Mouse (Mus musculus) midbrain, embryonic 16.5 days (tissue): ENCODE data around the gene Dnajb4. TPM values are rescaled to one million over a fixed set of nuclear protein-coding genes. Genes with fewer than 3 reads are reported as not detected.
"Not testable (repeated sequence)": the region's sequence is repeated elsewhere in the genome, so short reads cannot be mapped to it uniquely, and the experiment has no call there.

Experiments
- ATAC-seq: fragments of 200-750 bp; cut with Nextera tagmentation; 2 replicates; pipeline ENCODE4 v1.8.0; 2017; ENCODE audit warnings: moderate TSS enrichment
- H3K27ac ChIP-seq: fragments of 300-500 bp; sonication (generic); 2 replicates; pipeline ENCODE4 v1.5.1; 2014; ENCODE audit warnings: mild to moderate bottlenecking, low read length, mixed read lengths
- H3K27me3 ChIP-seq: fragments of 300-500 bp; sonication (generic); 2 replicates; pipeline ENCODE4 v1.6.1; 2014; ENCODE audit warnings: low read depth, low read length, mixed read lengths; ENCODE audit not compliant: control insufficient read depth, insufficient read depth
- H3K36me3 ChIP-seq: fragments of 300-500 bp; sonication (generic); 2 replicates; pipeline ENCODE4 v1.6.1; 2014; ENCODE audit warnings: mild to moderate bottlenecking, low read length, moderate library complexity, mixed read lengths; ENCODE audit not compliant: control insufficient read depth, insufficient read depth
- H3K4me1 ChIP-seq: fragments of 300-500 bp; sonication (generic); 2 replicates; pipeline ENCODE4 v1.6.1; 2014; ENCODE audit warnings: mild to moderate bottlenecking, low read length, mixed read lengths; ENCODE audit not compliant: control insufficient read depth, insufficient read depth
- H3K4me2 ChIP-seq: fragments of 300-500 bp; sonication (generic); 2 replicates; pipeline ENCODE4 v1.6.1; 2014; ENCODE audit warnings: mild to moderate bottlenecking, low read length, mixed read lengths
- H3K4me3 ChIP-seq: fragments of 300-500 bp; sonication (generic); 2 replicates; pipeline ENCODE4 v1.5.1; 2014; ENCODE audit warnings: low read depth, mild to moderate bottlenecking, low read length, moderate library complexity, mixed read lengths
- H3K9ac ChIP-seq: fragments of 300-500 bp; sonication (generic); 2 replicates; pipeline ENCODE4 v1.6.1; 2014; ENCODE audit warnings: low read depth, low read length, mixed read lengths
- H3K9me3 ChIP-seq: fragments of 300-500 bp; sonication (generic); replicated peaks from 2 replicates; pipeline ENCODE4 v1.6.1; 2014; ENCODE audit warnings: mild to moderate bottlenecking, low read length, mixed read lengths; ENCODE audit not compliant: control insufficient read depth, poor library complexity, severe bottlenecking
- WGBS: fragments of 180-500 bp; shearing (Covaris S2); extraction: QIAGEN DNeasy Blood & Tissue Kit; methylation state at CpG from one replicate; pipeline ENCODE4 v1.1.7; 2014; 5-methylcytosine and 5-hydroxymethylcytosine counted together
- polyA plus RNA-seq: library from polyadenylated mRNA; unstranded; fragments of >200 nt; fragmentation: Nextera tagmentation; extraction: Ambion mirVana; gene quantifications from 2 replicates; pipeline ENCODE4 v1.2.1, GENCODE M21; 2015

Gene Dnajb4
- polyA plus RNA-seq, 1 experiment from 2014 or later, result 48.8 TPM

DNA sequence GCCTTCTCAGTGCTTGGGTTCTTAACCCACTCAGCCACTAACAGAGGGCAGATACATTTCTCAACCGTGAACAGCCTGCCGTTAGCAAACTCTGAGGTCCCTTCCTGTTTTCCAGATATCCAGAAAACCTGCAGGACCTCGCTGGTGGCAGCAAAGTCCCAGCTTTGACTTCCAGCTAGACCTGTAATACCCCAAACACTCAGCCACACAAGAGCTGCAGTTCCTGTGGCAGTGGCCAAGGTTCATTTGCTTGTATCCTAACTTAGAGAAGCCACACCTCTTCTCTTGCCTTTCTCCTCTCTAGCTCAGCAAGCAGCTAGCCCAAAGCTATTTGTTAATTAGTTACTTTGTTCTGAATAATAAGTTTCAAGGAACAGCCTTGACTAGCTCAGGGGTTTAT is 60.2 kb downstream of the Dnajb4 start:
- no peak for ATAC-seq
- no peaks in the 10 kb centered on the region for H3K9me3 ChIP-seq
- H3K4me1 ChIP-seq, result no peaks in the 10 kb centered on the region
- H3K27me3 ChIP-seq, result no peaks in the 10 kb centered on the region
- 76% methylated on average over 3 of the region's 3 CpGs for WGBS
- H3K4me3 ChIP-seq, result no peak overlapping the region
- H3K4me2 ChIP-seq, result no peak overlapping the region
- H3K36me3 ChIP-seq, result no peaks in the 10 kb centered on the region
- no peak overlapping the region for H3K27ac ChIP-seq
- no peak overlapping the region for H3K9ac ChIP-seq

DNA sequence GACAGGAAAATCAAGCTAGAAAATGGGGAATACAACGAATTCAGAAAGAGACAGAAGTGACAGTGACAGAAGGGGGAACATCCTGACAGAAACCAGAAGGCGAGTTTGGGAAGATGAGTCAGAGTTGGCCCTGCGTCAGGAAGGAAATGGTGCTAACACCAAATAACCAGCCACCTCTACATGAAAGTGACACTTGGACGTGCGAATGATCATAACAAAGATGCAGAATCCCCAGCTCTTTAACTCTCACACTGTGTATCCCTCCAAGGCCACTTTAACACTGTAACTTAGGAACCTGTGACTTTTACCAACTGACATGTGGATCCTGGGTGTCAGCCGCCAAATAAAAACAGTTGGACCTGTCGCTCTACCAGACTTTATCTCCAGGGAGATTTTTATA is 60.7 kb downstream of the Dnajb4 start:
- H3K4me1 ChIP-seq, result no peaks in the 10 kb centered on the region
- no peak overlapping the region for H3K27ac ChIP-seq
- no peak overlapping the region for H3K9ac ChIP-seq
- H3K9me3 ChIP-seq, result no peaks in the 10 kb centered on the region
- no peak overlapping the region for H3K4me2 ChIP-seq
- H3K27me3 ChIP-seq, result no peaks in the 10 kb centered on the region
- no peak overlapping the region for H3K4me3 ChIP-seq
- 80% methylated on average over 7 of the region's 7 CpGs for WGBS
- no peak for ATAC-seq
- no peaks in the 10 kb centered on the region for H3K36me3 ChIP-seq

DNA sequence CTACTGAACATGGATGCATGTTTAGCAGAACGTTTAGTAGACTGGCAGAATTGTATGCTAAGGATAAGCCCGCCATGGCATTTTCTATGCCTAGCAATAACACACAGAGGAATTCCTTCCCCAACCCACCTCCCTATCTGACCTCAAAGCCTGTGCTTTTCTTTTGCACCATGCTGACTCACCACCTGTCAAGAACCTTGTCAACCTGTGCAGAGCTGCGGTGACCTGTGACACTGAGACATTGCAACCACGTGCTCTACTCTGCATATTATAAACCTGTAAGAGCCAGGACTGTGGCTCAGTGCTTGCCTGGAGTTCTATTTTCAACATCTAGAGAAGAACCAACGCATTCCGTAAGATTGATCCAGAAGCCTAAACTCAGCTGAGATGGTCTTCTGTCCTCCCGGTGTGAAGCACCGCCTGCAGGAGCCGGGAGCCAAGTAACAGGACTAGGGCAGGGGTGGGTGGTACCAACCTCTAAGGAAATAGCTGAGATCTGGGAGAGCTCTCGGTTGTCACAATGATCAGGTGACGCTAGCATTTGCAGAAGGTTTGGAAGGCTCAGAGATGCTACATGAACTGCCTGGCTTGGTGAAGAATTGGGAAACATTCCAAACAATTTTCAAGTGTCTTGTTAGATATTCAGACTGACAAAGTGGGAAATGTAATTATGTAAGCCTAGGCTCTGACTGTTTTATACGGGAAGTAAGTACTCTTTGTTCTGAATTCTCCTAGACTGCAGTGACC is 62.8 kb downstream of the Dnajb4 start:
- H3K27ac ChIP-seq, result no peak overlapping the region
- H3K9me3 ChIP-seq, result no peaks in the 10 kb centered on the region
- WGBS, result 76% methylated on average over 12 of the region's 12 CpGs
- no peak overlapping the region for H3K4me2 ChIP-seq
- no peak overlapping the region for H3K4me3 ChIP-seq
- H3K9ac ChIP-seq, result no peak overlapping the region
- no peaks in the 10 kb centered on the region for H3K36me3 ChIP-seq
- no peaks in the 10 kb centered on the region for H3K4me1 ChIP-seq
- ATAC-seq, result no peak
- H3K27me3 ChIP-seq, result no peaks in the 10 kb centered on the region

DNA sequence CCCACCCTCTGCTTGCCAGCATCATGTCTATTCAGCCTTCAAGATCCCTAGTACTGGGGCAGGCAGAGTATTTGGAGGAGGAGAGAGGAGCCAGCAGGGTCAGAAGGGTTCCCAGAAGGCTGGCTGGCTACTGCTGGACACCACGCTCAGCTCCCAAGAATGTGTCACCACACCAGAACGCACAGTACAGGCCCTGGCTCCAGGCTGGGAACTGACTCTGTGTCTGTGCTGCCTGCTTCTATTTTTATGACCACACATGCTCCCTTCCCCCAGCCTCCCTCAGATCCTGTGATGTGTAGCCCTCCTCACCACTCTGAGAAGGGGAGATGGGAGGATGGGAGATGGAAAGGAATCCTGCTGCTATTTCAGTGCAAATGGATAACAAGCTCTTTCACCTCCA is 64.9 kb downstream of the Dnajb4 start:
- ATAC-seq, result peak; percentile 64; the same call in 1 of the 2 replicates
- no peaks in the 10 kb centered on the region for H3K36me3 ChIP-seq
- no peaks in the 10 kb centered on the region for H3K4me1 ChIP-seq
- 71% methylated on average over 2 of the region's 2 CpGs for WGBS
- no peak overlapping the region for H3K4me3 ChIP-seq
- no peak overlapping the region for H3K9ac ChIP-seq
- H3K4me2 ChIP-seq, result no peak overlapping the region
- H3K9me3 ChIP-seq, result no peaks in the 10 kb centered on the region
- H3K27ac ChIP-seq, result no peak overlapping the region
- no peaks in the 10 kb centered on the region for H3K27me3 ChIP-seq

DNA sequence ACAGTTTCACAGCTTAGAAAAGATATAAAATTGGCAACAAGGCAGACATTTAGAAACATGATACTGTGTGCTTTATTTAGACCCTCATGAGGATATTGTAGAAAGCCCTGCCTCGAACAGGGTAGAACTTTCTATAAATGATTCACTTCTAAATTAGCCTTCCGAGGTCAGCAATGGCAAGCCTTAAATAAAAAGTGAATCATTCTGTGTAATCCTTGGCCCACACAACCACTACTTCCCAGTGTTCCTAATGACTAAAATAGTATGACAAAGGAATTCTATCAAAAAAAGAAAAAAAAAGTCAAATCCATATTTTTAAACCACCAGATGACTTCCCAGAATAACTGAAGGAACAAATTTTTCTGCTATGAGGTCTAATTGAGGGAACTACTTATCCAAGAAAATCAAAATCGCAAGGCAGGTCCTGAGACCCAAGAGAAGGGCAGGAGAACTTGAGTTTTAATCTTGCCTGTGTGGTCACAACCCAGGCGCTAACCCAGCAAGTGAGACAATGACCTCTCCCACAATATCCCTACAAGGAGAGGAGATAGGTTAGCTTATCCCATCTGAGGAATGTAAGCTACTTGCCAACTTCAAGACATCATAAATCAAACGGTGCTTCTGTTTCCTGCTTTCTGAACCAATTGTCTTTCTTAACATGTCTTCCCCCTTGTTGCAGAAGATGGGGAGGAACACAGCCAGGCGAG is 67.0 kb downstream of the Dnajb4 start:
- Histone ChIP-seq H3K4me3 (no peak overlapping the region), H3K9ac (no peak overlapping the region), H3K4me2 (no peak overlapping the region), H3K4me1 (no peaks in the 10 kb centered on the region), H3K27ac (no peak overlapping the region), H3K9me3 (no peaks in the 10 kb centered on the region), H3K27me3 (no peaks in the 10 kb centered on the region), H3K36me3 (no peaks in the 10 kb centered on the region)
- no peak for ATAC-seq
- 83% methylated on average over 6 of the region's 6 CpGs for WGBS

DNA sequence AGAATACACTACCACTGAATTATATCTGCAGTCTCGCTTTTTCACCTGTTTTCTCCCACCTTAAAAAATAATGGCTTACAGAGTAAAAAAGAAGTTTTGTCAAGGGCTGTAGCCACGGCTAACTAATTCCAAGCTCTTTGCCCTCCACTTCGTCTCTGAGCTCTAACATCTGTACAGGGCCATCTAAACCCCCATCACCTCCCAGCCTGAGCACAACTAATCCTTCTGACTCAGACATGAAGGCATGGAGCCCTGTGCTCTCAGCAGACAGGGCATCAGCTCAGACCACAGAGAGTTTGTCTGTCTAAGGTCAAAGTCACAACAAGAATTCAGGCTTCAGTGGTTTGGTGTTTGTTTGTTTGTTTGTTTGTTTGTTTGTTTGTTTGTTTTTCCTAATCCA is 68.0 kb downstream of the Dnajb4 start:
- Histone ChIP-seq H3K27ac (no peak overlapping the region), H3K27me3 (no peaks in the 10 kb centered on the region), H3K4me1 (no peaks in the 10 kb centered on the region), H3K4me2 (no peak overlapping the region), H3K4me3 (no peak overlapping the region), H3K36me3 (no peaks in the 10 kb centered on the region), H3K9ac (no peak overlapping the region), H3K9me3 (no peaks in the 10 kb centered on the region)
- ATAC-seq, result no peak
- 69% methylated on average over 3 of the region's 3 CpGs for WGBS

DNA sequence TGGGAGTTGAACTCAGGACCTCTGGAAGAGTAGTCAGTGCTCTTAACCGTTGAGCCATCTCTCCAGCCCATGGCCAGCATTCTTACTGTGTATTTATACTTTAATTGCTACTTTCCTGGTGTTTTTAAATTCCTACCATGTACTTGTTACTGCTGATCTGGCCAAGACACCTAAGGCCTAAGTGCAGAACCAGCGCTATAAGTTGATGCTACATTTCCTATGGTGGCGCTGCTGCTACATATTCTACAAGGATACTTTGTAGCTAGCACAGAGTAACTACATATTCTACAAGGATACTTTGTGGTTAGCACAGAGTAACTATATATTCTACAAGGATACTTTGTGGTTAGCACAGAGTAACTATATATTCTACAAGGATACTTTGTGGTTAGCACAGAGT is 70.8 kb downstream of the Dnajb4 start:
- ATAC-seq, result not testable (repeated sequence)

DNA sequence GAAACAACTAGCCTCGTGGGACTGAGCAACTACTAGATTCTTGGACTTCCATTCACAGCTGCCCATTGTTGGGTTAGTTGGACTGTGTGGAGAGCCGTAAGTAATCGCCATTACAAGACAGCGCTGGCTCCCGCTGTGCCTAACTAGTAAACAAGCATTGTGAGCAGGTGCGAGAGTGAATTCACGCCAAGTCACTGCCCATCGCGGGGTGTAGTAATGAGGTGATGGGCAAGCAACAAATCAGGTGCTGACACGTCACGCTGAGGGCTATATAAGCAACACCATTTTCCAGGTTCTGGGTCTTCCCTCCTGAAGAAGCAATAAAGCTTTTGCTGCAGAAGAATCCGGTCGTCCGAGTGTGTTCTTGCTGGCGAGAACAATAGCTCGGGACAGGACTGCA is 74.0 kb downstream of the Dnajb4 start:
- not testable (repeated sequence) for H3K27ac ChIP-seq, ATAC-seq, H3K9ac ChIP-seq, H3K4me2 ChIP-seq, H3K36me3 ChIP-seq, H3K4me1 ChIP-seq, H3K4me3 ChIP-seq, H3K27me3 ChIP-seq, H3K9me3 ChIP-seq
- 90% methylated on average over 16 of the region's 16 CpGs for WGBS

More for the DNA sequence above, 70.8 kb downstream of the Dnajb4 start:
- H3K36me3 ChIP-seq, H3K4me1 ChIP-seq, H3K27me3 ChIP-seq, H3K27ac ChIP-seq, H3K9ac ChIP-seq, H3K9me3 ChIP-seq, H3K4me2 ChIP-seq, H3K4me3 ChIP-seq: not testable (repeated sequence)
- WGBS, result 95% methylated on average over 3 of the region's 3 CpGs

DNA sequence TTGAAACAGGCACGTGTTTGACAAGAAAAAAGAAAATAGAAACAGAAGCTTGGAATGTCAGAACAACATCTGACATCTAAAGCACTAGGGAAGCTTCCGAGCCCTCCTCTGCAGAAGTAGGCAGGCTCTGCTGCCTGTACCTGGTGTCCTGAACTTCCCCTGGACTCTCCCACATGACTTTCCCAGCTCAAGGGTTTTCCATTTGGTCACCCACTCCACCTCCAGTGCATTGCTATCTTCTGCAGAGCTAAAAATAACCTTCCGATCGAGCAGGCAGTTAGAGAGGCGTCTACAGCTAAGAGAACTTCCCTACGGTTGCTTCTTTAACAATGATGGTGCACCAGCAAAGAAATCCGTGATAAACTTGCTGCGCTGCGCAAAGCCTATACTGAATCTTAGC is 76.5 kb downstream of the Dnajb4 start:
- H3K36me3 ChIP-seq, result no peaks in the 10 kb centered on the region
- H3K27ac ChIP-seq, result no peak overlapping the region
- no peak overlapping the region for H3K9ac ChIP-seq
- no peaks in the 10 kb centered on the region for H3K27me3 ChIP-seq
- H3K4me3 ChIP-seq, result no peak overlapping the region
- no peak for ATAC-seq
- no peak overlapping the region for H3K4me2 ChIP-seq
- no peaks in the 10 kb centered on the region for H3K4me1 ChIP-seq
- no peaks in the 10 kb centered on the region for H3K9me3 ChIP-seq
- 85% methylated on average over 9 of the region's 9 CpGs for WGBS
